Mouse (Mus musculus): ENCODE measurements around the gene Mgat5.

Mgat5 gene

DNA sequence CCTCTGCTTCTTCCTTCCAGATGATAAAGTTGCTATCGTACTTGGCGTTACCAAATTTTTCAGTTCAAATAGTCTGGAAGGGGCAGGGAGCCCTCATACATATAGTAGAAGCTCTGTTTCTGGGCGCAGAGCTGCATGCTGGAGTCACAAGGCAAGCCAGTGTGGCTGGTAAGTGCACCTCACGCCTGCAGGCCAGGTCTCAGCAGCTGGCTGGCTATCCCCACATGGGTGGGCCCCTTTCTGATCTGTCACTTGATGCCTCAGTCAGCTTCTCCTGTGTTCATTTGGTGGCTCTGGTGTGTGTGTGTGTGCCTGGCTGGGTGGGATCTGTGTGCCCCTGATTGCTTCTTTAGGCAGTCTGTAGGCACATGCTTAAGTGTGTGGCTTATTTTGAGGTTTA, 12.8 kb downstream of the Mgat5 start:
- no peak for DNase-seq (ENCODE audit: low spot score in 2 of 2)

GRCm38 (mm10) chr1:127218182-127218581, 13.4 kb downstream of the Mgat5 start:
- no peak for DNase-seq (ENCODE audit: low spot score in 2 of 2)

- DNase-seq (ENCODE audit: low spot score in 2 of 2), result no peak
These were observed 14.3 kb downstream of the Mgat5 start for GRCm38 (mm10) chr1:127219161-127219560.

DNA sequence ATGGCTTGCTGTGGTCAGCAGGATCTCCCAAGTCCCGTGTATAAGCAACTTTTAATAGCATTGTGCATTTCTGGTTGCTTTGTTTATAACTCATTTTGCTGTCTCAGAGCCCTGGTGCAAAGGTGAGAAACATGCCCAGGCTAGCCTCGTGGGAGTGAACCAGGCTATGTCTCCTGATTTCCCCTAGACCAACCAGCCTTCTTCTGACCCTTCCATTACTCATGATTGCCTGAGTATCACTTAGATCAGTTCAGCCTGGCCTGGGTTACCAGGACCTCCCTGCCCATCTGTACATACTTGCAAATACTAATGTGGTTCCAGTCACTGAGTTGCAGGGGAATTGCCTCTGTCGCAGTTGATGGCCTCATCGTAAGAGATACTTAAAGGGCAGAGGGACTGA, 14.8 kb downstream of the Mgat5 start:
- no peak for DNase-seq (ENCODE audit: low spot score in 2 of 2)

DNA sequence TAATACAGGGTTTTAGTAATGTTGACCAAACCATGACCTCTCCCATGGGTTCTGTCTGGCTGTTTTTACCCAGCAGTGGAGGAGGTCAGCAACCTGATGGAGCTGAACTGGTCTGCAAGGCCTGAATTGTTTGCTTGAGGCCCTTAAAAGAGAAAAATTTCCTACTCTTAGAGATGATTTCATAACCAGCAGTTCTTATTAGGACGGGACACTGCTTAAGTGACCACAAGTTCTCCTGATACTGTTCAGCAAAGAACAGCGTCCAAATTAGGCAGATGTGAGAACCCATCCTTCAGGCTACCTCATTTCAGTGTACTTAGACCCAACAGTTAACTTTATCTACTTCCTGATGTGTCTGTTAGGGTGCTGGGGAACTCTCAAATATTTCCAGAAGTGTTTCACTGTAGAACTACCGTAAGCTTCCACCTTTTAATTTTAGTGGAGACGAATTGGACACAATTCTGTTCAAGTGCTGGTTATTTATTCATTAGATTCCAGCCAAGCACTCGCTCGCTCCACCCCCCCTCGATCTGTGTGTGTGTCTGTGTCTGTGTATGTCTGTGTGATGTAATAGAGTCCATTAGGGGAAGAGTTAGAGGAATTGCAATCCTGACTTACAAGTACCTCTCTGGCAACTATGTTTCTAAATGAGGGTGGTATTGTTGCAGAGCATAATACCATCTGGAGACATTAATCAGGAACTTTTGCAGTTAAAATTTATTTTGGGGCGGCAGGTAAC, 17.4 kb downstream of the Mgat5 start:
- DNase-seq (ENCODE audit: low spot score in 2 of 2), result no peak

DNA sequence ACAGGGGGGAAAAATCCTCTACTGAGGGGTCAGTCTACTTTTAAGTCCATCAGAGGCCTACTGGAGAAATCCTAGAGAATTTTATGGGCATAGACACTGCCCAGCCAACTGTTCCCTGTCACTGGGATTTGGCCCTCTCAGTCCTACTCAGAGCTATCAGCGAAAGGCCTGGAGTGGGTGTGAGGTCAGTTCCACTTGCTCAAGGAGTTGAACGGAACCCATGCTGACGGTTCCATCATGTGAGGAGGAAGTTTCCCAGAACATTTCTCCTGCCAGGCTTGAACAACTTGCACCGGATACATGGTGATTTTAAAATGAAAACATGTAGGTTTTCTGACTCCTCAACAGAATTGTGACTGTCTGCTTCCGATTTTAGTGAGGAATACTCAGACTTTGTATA, 20.2 kb downstream of the Mgat5 start:
- no peak for DNase-seq (ENCODE audit: low spot score in 2 of 2)

DNA sequence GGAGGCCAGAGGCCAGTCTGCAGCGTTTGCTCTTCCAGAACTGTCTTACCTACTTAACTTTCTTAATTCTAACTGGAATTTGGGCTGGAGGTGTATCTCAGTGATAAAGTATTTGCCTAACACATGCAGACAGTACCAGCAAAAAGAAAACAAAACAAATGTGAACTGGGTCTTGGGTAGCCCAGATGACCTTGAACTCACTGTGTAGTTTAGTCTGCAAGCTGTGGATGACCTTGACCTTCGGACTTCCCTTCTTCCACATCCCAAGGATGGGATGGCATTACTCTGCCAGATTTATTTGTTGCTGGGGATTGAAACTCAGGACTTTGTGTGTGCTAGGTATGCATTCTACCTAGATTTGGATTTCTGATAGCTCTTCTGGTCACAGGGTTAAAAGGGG, 24.2 kb downstream of the Mgat5 start:
- DNase-seq (ENCODE audit: low spot score in 2 of 2), result no peak

GRCm38 (mm10) chr1:127230468-127230867, 25.7 kb downstream of the Mgat5 start:
- DNase-seq (ENCODE audit: low spot score in 2 of 2), result no peak

GRCm38 (mm10) chr1:127233191-127233651, 28.4 kb downstream of the Mgat5 start:
- no peak for DNase-seq (ENCODE audit: low spot score in 2 of 2)

DNA sequence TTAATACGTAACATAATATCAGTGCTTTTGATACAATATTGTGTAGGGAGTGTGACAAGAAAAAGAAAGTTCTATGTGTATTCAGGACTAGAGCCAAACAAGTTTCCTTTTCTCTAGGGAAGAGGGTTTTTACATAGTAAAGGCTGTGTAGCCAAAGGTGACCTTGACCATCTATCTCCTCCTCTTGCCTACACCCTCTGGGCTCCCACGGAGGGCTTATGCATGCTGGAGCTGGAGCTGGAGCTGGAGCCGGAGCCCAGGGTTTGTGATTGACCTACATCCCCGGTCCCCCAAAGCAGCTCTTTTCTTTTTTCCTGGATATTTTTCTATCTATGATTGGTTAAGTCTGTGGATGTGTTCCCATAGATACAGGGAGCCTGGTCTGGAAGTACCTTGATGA, 30.3 kb downstream of the Mgat5 start:
- no peak for DNase-seq (ENCODE audit: low spot score in 2 of 2)

DNA sequence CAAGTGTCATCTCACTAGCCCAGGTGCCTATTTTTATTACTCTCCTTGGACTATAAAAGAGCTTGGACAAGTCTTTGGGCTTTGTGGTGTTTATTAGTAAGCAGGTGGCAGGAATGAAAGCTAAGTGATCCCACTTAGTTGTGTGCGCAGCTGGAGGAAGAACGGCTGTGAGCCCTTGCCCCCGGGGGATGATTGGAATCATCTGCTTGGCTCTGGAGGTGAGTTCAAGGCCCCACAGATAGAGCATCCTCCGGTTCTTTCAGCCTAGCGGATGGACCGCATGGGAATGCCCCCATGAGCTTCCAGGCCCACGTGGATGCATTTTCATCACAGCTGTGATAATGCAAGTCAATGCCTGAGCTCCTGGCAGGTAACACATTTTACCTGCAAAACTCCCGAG, 31.6 kb downstream of the Mgat5 start:
- no peak for DNase-seq (ENCODE audit: low spot score in 2 of 2)

DNA sequence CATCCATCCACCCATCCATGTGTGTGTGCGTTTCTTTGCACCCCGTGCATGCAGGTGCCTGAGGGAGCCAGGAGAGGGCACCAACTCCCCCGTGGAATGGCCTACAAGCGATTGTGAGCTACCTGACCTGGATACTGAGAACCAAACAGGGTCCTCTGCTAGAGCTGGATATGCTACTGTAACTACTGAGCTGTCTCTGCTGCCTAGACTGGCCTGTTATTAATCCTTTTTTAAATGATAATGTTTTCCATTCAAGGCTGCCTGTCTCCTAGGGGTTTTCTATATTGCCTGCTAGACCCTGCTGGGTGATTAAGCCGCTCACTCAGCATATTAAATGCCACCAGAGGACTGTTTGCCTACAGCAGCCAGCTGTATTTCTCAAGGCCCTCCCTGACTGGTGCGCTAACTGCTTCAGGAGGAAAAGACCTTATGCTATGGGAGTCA, 34.1 kb downstream of the Mgat5 start:
- no peak for DNase-seq (ENCODE audit: low spot score in 2 of 2)

DNA sequence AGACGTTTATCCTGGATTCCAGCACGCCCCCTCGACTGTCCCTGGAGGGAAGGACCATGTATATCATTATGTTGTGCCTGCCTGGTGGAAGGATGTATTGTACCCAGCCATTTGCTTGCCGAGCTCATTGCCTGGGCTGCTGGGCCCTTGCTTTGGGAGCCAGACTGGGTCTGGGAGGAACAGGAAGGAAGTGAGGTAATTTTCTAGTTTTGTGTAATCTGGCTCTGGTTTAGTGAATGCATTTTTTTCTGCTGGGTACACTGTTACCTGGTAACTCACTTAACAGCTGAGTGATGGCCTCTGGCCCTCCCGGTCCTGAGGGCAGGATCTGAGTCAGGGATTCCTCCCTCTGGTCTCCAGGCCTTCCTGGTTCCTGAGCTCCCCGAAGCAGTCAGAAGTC, 35.1 kb downstream of the Mgat5 start:
- no peak for DNase-seq (ENCODE audit: low spot score in 2 of 2)

DNA sequence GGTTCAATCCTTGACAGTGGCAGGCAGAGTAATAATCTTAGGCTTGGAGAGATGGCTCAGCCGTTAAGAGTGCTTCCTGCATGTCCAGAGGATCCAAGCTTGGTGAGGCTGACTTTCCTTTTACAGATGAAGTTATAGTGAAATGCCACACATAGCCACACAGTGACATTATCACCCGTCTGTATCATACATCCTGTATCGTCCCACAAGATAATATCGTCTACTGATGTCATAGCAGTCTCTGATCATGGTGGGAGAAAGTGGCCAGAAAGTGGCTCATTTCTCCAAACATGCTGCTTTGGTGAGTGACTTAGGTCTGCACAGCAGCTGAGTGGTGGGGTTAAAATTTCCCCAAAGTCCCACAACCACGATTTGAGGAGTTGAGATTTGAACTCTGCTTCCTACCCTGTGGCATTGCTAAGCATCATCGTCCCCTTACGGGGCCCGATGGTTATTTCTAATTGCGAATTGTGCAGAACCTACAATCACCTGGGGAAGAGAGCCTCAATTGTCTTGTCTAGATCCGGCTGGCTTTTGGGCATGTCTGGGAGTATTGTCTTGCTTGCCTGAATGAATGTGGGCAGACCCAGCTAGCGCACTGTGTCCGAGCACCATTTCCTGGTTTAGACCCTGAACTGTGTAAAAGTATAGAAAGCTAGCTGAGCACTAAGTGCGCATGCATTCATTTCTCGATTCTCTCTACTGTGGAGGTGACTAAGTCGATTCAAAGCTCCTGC, 37.5 kb downstream of the Mgat5 start:
- DNase-seq (ENCODE audit: low spot score in 2 of 2), result no peak

GRCm38 (mm10) chr1:127242888-127243588, 38.2 kb downstream of the Mgat5 start:
- no peak for DNase-seq (ENCODE audit: low spot score in 2 of 2)

GRCm38 (mm10) chr1:127244054-127244770, 39.4 kb downstream of the Mgat5 start:
- no peak for DNase-seq (ENCODE audit: low spot score in 2 of 2)

GRCm38 (mm10) chr1:127246158-127246557, 41.3 kb downstream of the Mgat5 start:
- no peak for DNase-seq (ENCODE audit: low spot score in 2 of 2)

GRCm38 (mm10) chr1:127248433-127248832, 43.6 kb downstream of the Mgat5 start:
- DNase-seq (ENCODE audit: low spot score in 2 of 2), result no peak

DNA sequence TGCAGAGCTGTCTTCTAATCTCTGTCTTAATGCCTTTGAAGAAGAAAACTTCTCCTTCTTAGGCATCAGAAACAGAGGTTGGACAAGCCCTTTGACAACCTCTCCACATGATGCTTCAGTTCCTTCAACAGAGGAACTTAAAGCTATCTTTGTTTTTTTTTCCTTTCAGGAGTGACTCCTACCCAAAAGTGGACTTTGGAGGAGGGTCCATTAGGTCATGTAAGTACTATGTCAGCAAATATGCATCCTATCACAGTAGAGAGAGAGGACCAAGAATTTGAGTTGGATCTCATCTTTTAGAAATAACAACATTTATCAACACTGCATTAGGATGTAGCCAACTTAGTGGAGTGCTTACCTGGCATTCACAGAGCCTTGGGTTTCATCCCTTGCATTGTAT, 44.8 kb downstream of the Mgat5 start:
- no peak for DNase-seq (ENCODE audit: low spot score in 2 of 2)

DNA sequence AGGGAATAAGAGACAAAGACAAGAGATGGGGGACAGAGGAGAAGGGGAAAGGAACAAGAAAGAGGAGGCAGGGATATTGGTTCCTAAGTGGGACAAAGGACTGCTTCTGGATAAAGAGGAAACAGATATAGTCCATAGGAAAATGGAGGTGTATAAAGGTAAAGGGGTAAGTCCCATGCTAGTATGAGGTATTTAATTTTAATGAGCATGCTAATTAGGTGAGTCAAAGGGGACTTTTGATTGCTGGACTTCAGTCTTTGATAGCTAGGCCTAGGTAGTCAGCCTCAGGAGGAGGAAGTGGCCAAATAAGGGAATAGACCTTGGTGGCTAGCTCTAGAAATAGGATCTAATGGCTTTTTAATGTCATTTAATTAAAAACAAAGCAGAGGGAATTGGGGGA, 45.5 kb downstream of the Mgat5 start:
- DNase-seq (ENCODE audit: low spot score in 2 of 2), result no peak

- DNase-seq (ENCODE audit: low spot score in 2 of 2), result no peak
These were observed 46.9 kb downstream of the Mgat5 start for GRCm38 (mm10) chr1:127251751-127252150.

DNA sequence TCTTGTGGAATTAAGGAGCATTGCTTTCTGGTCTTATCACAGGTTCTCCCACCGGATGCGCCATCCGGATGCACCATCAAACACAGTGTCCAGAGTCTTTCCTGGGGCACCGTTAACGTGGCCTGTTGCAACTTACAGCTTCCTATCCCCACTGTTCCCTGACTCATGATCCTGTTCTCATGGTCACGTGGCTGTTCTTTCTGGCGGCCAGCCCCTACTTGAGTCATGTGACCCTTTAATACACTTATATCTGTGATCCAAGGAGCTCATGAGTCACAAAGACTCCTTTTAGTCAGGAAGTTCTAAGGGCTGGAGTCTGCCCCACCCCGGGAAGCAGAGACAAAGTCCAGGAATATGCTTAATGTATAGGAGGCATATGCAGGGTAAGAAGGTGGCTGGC, 52.2 kb downstream of the Mgat5 start:
- no peak for DNase-seq (ENCODE audit: low spot score in 2 of 2)

Measured in spleen, postnatal 14 days (tissue).